Mouse (Mus musculus): Measurements from ENCODE around the gene Crispld2. TPM values are rescaled to one million over a fixed set of nuclear protein-coding genes. Genes with fewer than 3 reads are reported as not detected.

Gene Crispld2
- polyA plus RNA-seq, 1 experiment from 2014 or later = 1.1 TPM

DNA sequence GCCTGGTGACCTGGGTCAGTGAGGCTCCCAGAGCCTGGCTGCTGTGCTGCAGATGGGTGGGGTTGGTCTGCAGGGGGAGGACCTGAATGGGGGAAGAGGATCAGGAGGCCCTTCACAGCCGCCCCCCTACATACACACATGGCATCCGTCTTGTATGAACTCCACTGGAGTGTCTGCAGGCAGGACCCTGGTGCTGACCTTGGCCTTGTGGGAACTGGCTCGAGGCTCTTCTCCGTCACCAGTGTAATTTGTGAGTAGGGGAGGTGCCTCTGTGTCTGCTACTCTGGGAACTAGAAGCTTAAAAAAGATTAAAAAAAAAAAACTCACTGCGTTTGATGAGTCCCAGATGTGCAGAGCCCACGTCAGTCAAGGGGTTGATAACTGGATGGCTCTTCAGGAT lies 2.3 kb downstream of the Crispld2 start:
- no peak for TF ChIP-seq CTCF (IDR thresholded peaks at IDR 0.05)
- ChIA-PET CTCF (no interaction called here), POLR2A (no interaction called here)
- DNase-seq (ENCODE audit: low read depth, low spot score) (no peak), ATAC-seq (no peak)
- no peaks in the 10 kb centered on the region for H3K27me3 ChIP-seq
- in situ Hi-C loops (cut with MboI; ENCODE audit: low pct_unique_long_range_greater_than_20kb) = no loop called here

DNA sequence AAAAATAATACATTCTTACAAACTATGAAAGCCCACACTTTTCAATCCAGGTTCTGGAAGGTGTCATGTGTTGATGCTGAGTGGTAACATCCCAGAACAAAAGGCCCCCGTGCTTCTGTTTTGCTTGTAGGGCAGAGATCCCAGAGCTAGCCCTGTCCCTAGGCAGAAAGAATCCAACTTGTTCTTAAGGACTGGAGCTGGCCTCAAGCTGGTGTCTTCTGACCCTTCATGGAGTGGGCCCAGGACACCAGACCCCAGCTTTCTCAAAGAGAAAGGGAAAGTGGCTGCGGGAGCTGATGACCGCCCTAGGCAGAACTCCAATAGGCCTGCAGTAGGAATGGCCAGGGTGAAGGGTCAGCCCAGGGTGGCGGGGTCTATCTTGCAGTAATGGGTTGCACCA lies 5.0 kb downstream of the Crispld2 start:
- ATAC-seq (no peak), DNase-seq (ENCODE audit: low read depth, low spot score) (no peak)
- TF ChIP-seq CTCF (IDR thresholded peaks at IDR 0.05) = no peak
- in situ Hi-C loops (cut with MboI; ENCODE audit: low pct_unique_long_range_greater_than_20kb) = no loop called here
- ChIA-PET POLR2A (no interaction called here), CTCF (no interaction called here)
- H3K27me3 ChIP-seq = no peaks in the 10 kb centered on the region

- DNase-seq (ENCODE audit: low read depth, low spot score) = no peak
- TF ChIP-seq CTCF (IDR thresholded peaks at IDR 0.05) = no peak
- POLR2A ChIA-PET = no interaction called here
- H3K27me3 ChIP-seq = no peaks in the 10 kb centered on the region
- in situ Hi-C loops (cut with MboI; ENCODE audit: low pct_unique_long_range_greater_than_20kb) = no loop called here
- CTCF ChIA-PET = no interaction called here
- no peak for ATAC-seq
Observed at GRCm38 (mm10) chr8:120000461-120000860, 8.2 kb downstream of the Crispld2 start.

DNA sequence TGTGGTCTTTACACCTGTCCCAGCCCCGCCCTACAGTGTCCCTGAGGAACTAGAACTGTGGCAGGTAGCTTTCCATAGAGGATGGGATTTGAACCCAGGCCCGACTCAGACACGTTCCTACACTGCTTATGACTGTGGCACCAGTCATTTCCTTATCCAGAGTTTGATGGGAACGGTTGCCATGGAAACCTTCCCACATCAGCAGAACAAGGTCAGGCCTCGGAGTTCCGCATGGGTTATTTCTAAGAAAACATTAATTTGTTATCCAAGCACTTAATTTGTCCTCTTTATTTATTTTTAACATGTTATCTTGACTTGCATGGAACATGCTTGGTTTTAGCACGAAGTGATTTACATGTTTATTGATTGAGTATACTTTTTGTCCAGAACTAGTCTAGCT lies 9.5 kb downstream of the Crispld2 start:
- no peak for TF ChIP-seq CTCF (IDR thresholded peaks at IDR 0.05)
- in situ Hi-C loops (cut with MboI; ENCODE audit: low pct_unique_long_range_greater_than_20kb) = no loop called here
- DNase-seq (ENCODE audit: low read depth, low spot score) = no peak
- no peaks in the 10 kb centered on the region for H3K27me3 ChIP-seq
- no peak for ATAC-seq
- CTCF ChIA-PET = no interaction called here
- POLR2A ChIA-PET = no interaction called here

DNA sequence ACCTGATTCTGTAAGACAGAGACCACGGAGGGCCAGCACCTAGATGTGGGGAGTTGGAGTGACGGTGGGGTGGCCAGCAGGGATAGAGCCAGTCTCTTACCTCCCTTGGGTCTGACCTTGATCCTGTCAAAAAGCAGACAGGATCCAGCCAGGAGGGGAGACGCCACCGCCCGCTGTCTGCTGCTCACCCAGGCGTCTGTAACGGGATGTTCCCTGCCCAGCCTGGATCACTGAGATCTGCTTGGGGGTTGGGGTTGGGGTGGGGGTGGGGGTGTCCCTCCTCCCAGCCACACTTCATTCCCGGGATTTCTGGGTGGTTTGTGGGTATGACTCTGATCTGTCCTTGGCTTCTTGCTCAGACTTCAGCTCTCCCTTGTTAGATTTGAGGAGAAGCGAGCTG lies 10.1 kb downstream of the Crispld2 start:
- ChIA-PET POLR2A (no interaction called here), CTCF (no interaction called here)
- ATAC-seq = no peak
- no peak for DNase-seq (ENCODE audit: low read depth, low spot score)
- no peak for TF ChIP-seq CTCF (IDR thresholded peaks at IDR 0.05)
- in situ Hi-C loops (cut with MboI; ENCODE audit: low pct_unique_long_range_greater_than_20kb) = no loop called here
- H3K27me3 ChIP-seq = no peaks in the 10 kb centered on the region

DNA sequence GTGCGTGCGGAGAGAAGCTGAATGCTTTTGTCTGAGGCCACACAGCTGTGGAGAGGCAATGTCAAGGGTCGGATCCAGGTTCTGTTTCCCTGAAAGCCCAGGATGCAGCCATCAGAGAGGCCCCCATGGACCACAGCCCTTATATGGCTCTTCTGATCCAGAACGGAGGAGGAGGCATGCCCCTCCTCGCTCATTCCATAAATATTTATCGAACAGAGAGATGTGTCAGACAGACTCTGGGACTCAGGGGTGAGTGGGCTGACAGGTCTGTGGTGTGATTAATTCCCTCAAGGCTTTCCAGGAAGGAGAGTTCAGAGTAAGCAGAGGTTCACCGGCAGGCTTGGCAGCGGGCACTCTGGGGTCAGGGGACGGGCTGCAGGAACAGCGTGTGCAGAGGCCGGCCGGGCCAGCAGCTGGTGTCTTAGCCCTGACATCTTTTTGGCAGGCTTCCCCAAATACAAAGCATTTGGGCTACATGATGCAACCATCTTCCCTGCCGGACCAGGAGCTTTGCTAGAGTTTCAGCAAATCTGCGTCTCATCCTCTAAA lies 12.0 kb downstream of the Crispld2 start:
- POLR2A ChIA-PET = interaction anchor here (1.0 to 1.2 kb wide), 2 partner anchors 16 to 73 kb away, joined by 3 read pairs; no protein-coding TSS in a partner anchor
- in situ Hi-C loops (cut with MboI; ENCODE audit: low pct_unique_long_range_greater_than_20kb) = no loop called here

GRCm38 (mm10) chr8:120004705-120005381 lies 12.6 kb downstream of the Crispld2 start:
- POLR2A ChIA-PET = interaction anchor here (1.0 to 1.2 kb wide), 2 partner anchors 17 to 73 kb away, joined by 3 read pairs; no protein-coding TSS in a partner anchor
- in situ Hi-C loops (cut with MboI; ENCODE audit: low pct_unique_long_range_greater_than_20kb) = no loop called here
- no peaks in the 10 kb centered on the region for H3K27me3 ChIP-seq
- ATAC-seq (no peak), DNase-seq (ENCODE audit: low read depth, low spot score) (no peak)
- TF ChIP-seq CTCF (IDR thresholded peaks at IDR 0.05) = no peak
- CTCF ChIA-PET = interaction anchor here (1.7 kb wide), 1 partner anchor 40 kb away, joined by 6 read pairs; no protein-coding TSS in a partner anchor

More for the DNA sequence above, 12.0 kb downstream of the Crispld2 start:
- H3K27me3 ChIP-seq = no peaks in the 10 kb centered on the region
- no peak for TF ChIP-seq CTCF (IDR thresholded peaks at IDR 0.05)
- ATAC-seq (peak; percentile 36), DNase-seq (ENCODE audit: low read depth, low spot score) (no peak)
- CTCF ChIA-PET = interaction anchor here (1.7 kb wide), 1 partner anchor 40 kb away, joined by 6 read pairs; no protein-coding TSS in a partner anchor

- no peak for ATAC-seq
- CTCF ChIA-PET = no interaction called here
- in situ Hi-C loops (cut with MboI; ENCODE audit: low pct_unique_long_range_greater_than_20kb) = no loop called here
- no peaks in the 10 kb centered on the region for H3K27me3 ChIP-seq
- TF ChIP-seq CTCF (IDR thresholded peaks at IDR 0.05) = no peak
- DNase-seq (ENCODE audit: low read depth, low spot score) = no peak
- POLR2A ChIA-PET = interaction anchor here (0.9 kb wide), 1 partner anchor 16 kb away, joined by 3 read pairs; no protein-coding TSS in a partner anchor
Observed at GRCm38 (mm10) chr8:120006645-120007160, 14.5 kb downstream of the Crispld2 start.

DNA sequence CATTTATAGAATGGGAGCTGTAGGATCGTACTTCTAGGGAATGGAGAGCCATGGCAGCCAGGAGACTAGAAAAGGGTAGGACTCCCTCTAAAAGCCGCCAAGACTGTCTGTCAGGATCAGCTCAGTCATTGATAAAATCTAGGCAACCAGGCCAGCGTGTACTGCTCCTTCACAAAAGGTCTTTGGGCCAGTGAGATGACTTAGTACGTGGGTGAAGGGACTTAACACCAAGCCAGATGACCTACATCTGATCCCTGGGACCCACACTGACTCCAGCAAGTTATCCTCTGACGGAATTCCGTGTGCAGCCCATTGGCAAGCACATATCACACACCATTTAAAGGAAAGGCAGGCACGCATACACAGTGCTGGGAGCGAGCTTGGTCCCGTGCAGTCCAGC lies 14.9 kb downstream of the Crispld2 start:
- ChIA-PET CTCF (no interaction called here), POLR2A (interaction anchor here (0.9 kb wide), 1 partner anchor 17 kb away, joined by 3 read pairs; no protein-coding TSS in a partner anchor)

GRCm38 (mm10) chr8:120009284-120009683 lies 17.0 kb downstream of the Crispld2 start:
- TF ChIP-seq CTCF (IDR thresholded peaks at IDR 0.05) = no peak
- ChIA-PET CTCF (no interaction called here), POLR2A (no interaction called here)
- ATAC-seq (no peak), DNase-seq (ENCODE audit: low read depth, low spot score) (no peak)
- H3K27me3 ChIP-seq = no peaks in the 10 kb centered on the region
- in situ Hi-C loops (cut with MboI; ENCODE audit: low pct_unique_long_range_greater_than_20kb) = no loop called here

More for the DNA sequence above, 14.9 kb downstream of the Crispld2 start:
- TF ChIP-seq CTCF (IDR thresholded peaks at IDR 0.05) = no peak
- DNase-seq (ENCODE audit: low read depth, low spot score) (no peak), ATAC-seq (no peak)
- in situ Hi-C loops (cut with MboI; ENCODE audit: low pct_unique_long_range_greater_than_20kb) = no loop called here
- H3K27me3 ChIP-seq = no peaks in the 10 kb centered on the region

DNA sequence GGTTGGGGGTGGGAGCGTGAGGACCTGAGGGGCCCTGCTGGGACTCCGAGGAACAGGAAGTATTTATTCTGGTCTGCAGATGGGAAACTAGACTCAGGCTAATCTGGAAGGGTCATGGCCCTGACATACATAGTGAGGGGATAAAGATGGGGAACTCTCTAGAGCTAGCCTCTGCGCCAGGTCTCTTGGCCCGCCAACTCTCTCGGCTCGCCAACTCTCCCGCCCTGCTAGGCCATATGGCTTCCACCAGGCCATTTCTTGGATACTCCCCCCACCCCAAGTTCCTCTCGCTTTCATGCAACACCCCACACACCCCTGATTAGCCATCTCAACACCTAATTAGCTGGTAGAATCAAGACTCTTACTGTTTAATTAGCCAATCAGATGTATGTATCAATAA lies 20.3 kb downstream of the Crispld2 start:
- in situ Hi-C loops (cut with MboI; ENCODE audit: low pct_unique_long_range_greater_than_20kb) = no loop called here
- ChIA-PET POLR2A (no interaction called here), CTCF (no interaction called here)
- DNase-seq (ENCODE audit: low read depth, low spot score) = no peak
- TF ChIP-seq CTCF (IDR thresholded peaks at IDR 0.05) = no peak
- ATAC-seq = no peak
- H3K27me3 ChIP-seq = no peaks in the 10 kb centered on the region
